Mouse (Mus musculus): ENCODE measurements around the gene Clip3. TPM values are rescaled to one million over a fixed set of nuclear protein-coding genes. Genes with fewer than 3 reads are reported as not detected.

The Clip3 gene
- polyA plus RNA-seq, 1 experiment from 2014 or later: 4.3 TPM

GRCm38 (mm10) chr7:30281522-30281921 is 10.0 kb upstream of the Clip3 start:
- no peak overlapping the region for H3K4me3 ChIP-seq (ENCODE audit: low read depth, low read length)
- H3K27me3 ChIP-seq (replicated peaks; ENCODE audit: insufficient read depth, low read length): no peaks in the 10 kb centered on the region
- 0 out of 2 replicates have a peak, but pooled peaks cover 2% of the 10 kb centered on the region for H3K4me1 ChIP-seq (ENCODE audit: insufficient read depth, low read depth, low read length)
- H3K4me2 ChIP-seq (replicated peaks; ENCODE audit: low read depth, low read length): no peak overlapping the region
- 0 out of 2 replicates have a peak overlapping the region, but pooled peaks have one; percentile 98 for H3K27ac ChIP-seq (ENCODE audit: low read length)
- no peak overlapping the region for H3K9ac ChIP-seq (replicated peaks; ENCODE audit: low read depth)
- no peaks in the 10 kb centered on the region for H3K36me3 ChIP-seq (ENCODE audit: insufficient read depth, low read length)
- no peak for TF ChIP-seq EP300 (IDR thresholded peaks at IDR 0.05)
- no peak for TF ChIP-seq CTCF (IDR thresholded peaks at IDR 0.05)
- DNase-seq (ENCODE audit: low spot score): no peak
- ATAC-seq: no peak
- WGBS: 59% methylated on average over 4 of the region's 4 CpGs
- no peaks in the 10 kb centered on the region for H3K9me3 ChIP-seq (ENCODE audit: low read length)

GRCm38 (mm10) chr7:30282740-30283139 is 8.8 kb upstream of the Clip3 start:
- DNase-seq (ENCODE audit: low spot score) (no peak), ATAC-seq (no peak)
- Histone ChIP-seq H3K27me3 (replicated peaks; ENCODE audit: insufficient read depth, low read length) (no peaks in the 10 kb centered on the region), H3K27ac (ENCODE audit: low read length) (no peak overlapping the region), H3K4me3 (ENCODE audit: low read depth, low read length) (no peak overlapping the region), H3K9me3 (ENCODE audit: low read length) (no peaks in the 10 kb centered on the region), H3K4me1 (ENCODE audit: insufficient read depth, low read depth, low read length) (0 out of 2 replicates have a peak, but pooled peaks cover 2% of the 10 kb centered on the region), H3K36me3 (ENCODE audit: insufficient read depth, low read length) (no peaks in the 10 kb centered on the region), H3K4me2 (replicated peaks; ENCODE audit: low read depth, low read length) (no peak overlapping the region), H3K9ac (replicated peaks; ENCODE audit: low read depth) (no peak overlapping the region)
- WGBS: 69% methylated on average over 7 of the region's 7 CpGs
- TF ChIP-seq EP300 (IDR thresholded peaks at IDR 0.05) (no peak), CTCF (IDR thresholded peaks at IDR 0.05) (no peak)

- ATAC-seq: no peak
- 57% methylated on average over 8 of the region's 8 CpGs for WGBS
- H3K27ac ChIP-seq (ENCODE audit: low read length): no peak overlapping the region
- no peak overlapping the region for H3K9ac ChIP-seq (replicated peaks; ENCODE audit: low read depth)
- no peak overlapping the region for H3K4me2 ChIP-seq (replicated peaks; ENCODE audit: low read depth, low read length)
- no peaks in the 10 kb centered on the region for H3K4me1 ChIP-seq (ENCODE audit: insufficient read depth, low read depth, low read length)
- H3K4me3 ChIP-seq (ENCODE audit: low read depth, low read length): no peak overlapping the region
- no peaks in the 10 kb centered on the region for H3K27me3 ChIP-seq (replicated peaks; ENCODE audit: insufficient read depth, low read length)
- TF ChIP-seq CTCF (IDR thresholded peaks at IDR 0.05): no peak
- no peak for TF ChIP-seq EP300 (IDR thresholded peaks at IDR 0.05)
- H3K9me3 ChIP-seq (ENCODE audit: low read length): no peaks in the 10 kb centered on the region
- H3K36me3 ChIP-seq (ENCODE audit: insufficient read depth, low read length): no peaks in the 10 kb centered on the region
- DNase-seq (ENCODE audit: low spot score): peak; percentile 17
Measured at GRCm38 (mm10) chr7:30286701-30287410, 4.7 kb upstream of the Clip3 start.

GRCm38 (mm10) chr7:30288046-30288445 is 3.5 kb upstream of the Clip3 start:
- TF ChIP-seq CTCF (IDR thresholded peaks at IDR 0.05) (no peak), EP300 (IDR thresholded peaks at IDR 0.05) (no peak)
- DNase-seq (ENCODE audit: low spot score) (no peak), ATAC-seq (no peak)

GRCm38 (mm10) chr7:30289071-30289713 is 2.3 kb upstream of the Clip3 start:
- 68% methylated on average over 7 of the region's 7 CpGs for WGBS
- Histone ChIP-seq H3K9ac (replicated peaks; ENCODE audit: low read depth) (no peak overlapping the region), H3K4me3 (ENCODE audit: low read depth, low read length) (no peak overlapping the region), H3K36me3 (ENCODE audit: insufficient read depth, low read length) (no peaks in the 10 kb centered on the region), H3K9me3 (ENCODE audit: low read length) (no peaks in the 10 kb centered on the region), H3K27ac (ENCODE audit: low read length) (no peak overlapping the region), H3K4me2 (replicated peaks; ENCODE audit: low read depth, low read length) (no peak overlapping the region), H3K27me3 (replicated peaks; ENCODE audit: insufficient read depth, low read length) (no peaks in the 10 kb centered on the region), H3K4me1 (ENCODE audit: insufficient read depth, low read depth, low read length) (no peaks in the 10 kb centered on the region)
- DNase-seq (ENCODE audit: low spot score) (no peak), ATAC-seq (no peak)
- no peak for TF ChIP-seq CTCF (IDR thresholded peaks at IDR 0.05)
- no peak for TF ChIP-seq EP300 (IDR thresholded peaks at IDR 0.05)

More at GRCm38 (mm10) chr7:30288046-30288445, 3.5 kb upstream of the Clip3 start:
- no peak overlapping the region for H3K27ac ChIP-seq (ENCODE audit: low read length)
- H3K9ac ChIP-seq (replicated peaks; ENCODE audit: low read depth): no peak overlapping the region
- no peaks in the 10 kb centered on the region for H3K4me1 ChIP-seq (ENCODE audit: insufficient read depth, low read depth, low read length)
- no peaks in the 10 kb centered on the region for H3K27me3 ChIP-seq (replicated peaks; ENCODE audit: insufficient read depth, low read length)
- no peak overlapping the region for H3K4me3 ChIP-seq (ENCODE audit: low read depth, low read length)
- H3K4me2 ChIP-seq (replicated peaks; ENCODE audit: low read depth, low read length): no peak overlapping the region
- WGBS: 52% methylated on average over 6 of the region's 6 CpGs
- no peaks in the 10 kb centered on the region for H3K36me3 ChIP-seq (ENCODE audit: insufficient read depth, low read length)
- no peaks in the 10 kb centered on the region for H3K9me3 ChIP-seq (ENCODE audit: low read length)

GRCm38 (mm10) chr7:30289714-30290399 is 1.7 kb upstream of the Clip3 start:
- Histone ChIP-seq H3K4me1 (ENCODE audit: insufficient read depth, low read depth, low read length) (no peaks in the 10 kb centered on the region), H3K9me3 (ENCODE audit: low read length) (no peaks in the 10 kb centered on the region), H3K36me3 (ENCODE audit: insufficient read depth, low read length) (no peaks in the 10 kb centered on the region), H3K4me3 (ENCODE audit: low read depth, low read length) (no peak overlapping the region), H3K4me2 (replicated peaks; ENCODE audit: low read depth, low read length) (no peak overlapping the region), H3K27ac (ENCODE audit: low read length) (no peak overlapping the region), H3K9ac (replicated peaks; ENCODE audit: low read depth) (no peak overlapping the region), H3K27me3 (replicated peaks; ENCODE audit: insufficient read depth, low read length) (no peaks in the 10 kb centered on the region)
- no peak for DNase-seq (ENCODE audit: low spot score)
- no peak for ATAC-seq
- WGBS: 52% methylated on average over 10 of the region's 10 CpGs
- no peak for TF ChIP-seq CTCF (IDR thresholded peaks at IDR 0.05)
- TF ChIP-seq EP300 (IDR thresholded peaks at IDR 0.05): no peak
